Mouse (Mus musculus): Measurements from ENCODE around the gene Zscan20. TPM values are rescaled to one million over a fixed set of nuclear protein-coding genes. Genes with fewer than 3 reads are reported as not detected.

Gene Zscan20
- 1 to 10 TPM; 8.3 to 9.9 TPM for total RNA-seq (2021)

DNA sequence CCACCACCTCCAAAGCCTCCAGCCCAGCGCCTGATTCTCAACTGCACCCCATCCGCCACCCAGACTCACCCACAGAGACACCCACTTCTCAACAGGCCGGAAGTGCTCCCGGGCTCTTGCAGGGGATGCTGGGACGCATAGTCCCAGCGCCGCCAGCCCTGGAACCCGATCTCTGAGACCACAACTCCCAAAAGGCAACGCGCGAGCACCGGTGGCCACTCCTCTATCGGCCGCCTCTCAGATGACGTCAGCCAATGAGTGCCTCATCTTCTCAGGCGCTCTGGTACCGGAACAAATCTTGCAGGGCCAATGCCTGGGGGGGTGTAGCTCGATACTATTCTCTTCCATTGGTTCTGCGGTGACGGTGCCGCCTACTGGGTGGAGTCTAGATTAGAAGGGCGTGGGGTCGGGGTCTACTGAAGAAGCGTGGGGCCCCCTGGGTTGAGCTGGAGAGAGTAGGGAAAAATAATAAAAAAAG lies at the start of gene Zscan20:
TSS of gene Zscan20 (minus strand) at position 174 of the 478 bp plus-strand sequence.
- DNase-seq (ENCODE audit: low spot score in 2 of 2), result peak; percentile 98 to 100
- intact Hi-C loops (cut with DNase I), result loop anchor here (5.0 kb wide), 1 partner anchor 82 kb away; no protein-coding TSS in a partner anchor

DNA sequence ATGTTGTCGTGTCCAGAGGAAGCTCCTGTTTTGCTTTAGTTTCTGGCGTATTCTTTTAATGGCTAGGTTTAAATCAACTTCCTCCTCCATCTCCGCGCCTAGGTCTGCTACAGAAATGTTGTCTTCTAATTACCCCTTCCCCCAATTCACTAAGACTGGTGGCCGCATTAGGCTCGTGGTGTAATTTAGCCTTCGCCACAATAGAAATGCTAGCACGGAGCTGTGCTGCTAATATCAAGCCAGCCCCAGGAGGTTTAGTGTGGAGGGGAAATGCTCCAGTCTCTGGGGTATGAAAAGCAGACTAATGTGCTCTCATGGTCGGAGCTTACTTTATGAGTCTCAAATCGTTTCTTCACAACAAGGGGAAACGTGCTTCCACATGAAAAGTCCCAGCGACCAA lies 45.5 kb upstream of the Zscan20 start:
- DNase-seq (ENCODE audit: low spot score in 2 of 2), result no peak
- intact Hi-C loops (cut with DNase I), result loop anchor here (2.0 kb wide), 1 partner anchor 43 kb away; no protein-coding TSS in a partner anchor

DNA sequence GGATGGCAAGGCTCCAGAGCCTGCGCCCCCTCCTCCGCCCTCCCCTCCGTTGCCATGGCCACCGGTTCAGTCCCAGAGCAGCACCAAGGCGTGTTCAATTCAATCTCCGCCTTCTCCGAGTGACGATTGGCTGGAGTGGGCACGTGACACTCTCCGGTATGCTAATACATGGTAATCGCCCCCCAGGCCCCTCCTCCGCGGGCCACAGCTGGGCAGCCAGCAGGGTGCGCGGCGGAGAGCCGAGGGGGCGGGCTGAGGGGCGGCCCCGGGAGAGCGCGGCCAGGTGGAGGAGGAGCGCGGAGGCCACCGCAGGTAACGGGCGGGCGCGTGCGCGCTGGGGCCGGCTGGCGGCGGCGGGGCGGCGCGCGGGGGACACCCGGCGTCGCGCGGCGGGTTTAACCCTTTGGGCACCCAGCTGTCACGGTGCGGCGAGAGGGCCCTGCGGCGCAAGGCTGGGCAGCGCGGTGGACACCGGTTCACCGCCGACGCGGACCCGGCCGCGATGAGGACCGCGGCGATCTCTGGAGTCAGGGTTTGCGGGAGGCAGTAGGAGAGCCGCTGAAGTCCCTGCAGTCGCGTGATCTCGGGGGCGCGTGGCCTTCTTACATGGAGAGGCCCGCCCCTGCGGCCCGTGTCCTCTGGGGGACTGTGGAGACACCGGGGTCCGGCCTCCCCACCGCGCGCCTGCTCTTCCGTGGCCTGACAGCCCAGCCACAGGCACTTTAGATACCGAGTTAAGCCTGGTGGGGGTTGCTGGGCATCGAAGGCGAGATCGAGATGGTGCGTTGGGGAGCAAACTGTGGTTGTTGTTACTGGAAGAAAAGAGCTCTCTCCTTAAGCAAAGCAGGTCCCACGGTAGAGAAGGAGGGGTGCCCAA lies 44.8 kb upstream of the Zscan20 start, which contains the start of gene Phc2:
TSS of gene Phc2 (plus strand) at position 198 of the 877 bp plus-strand sequence.
- intact Hi-C loops (cut with DNase I), result loop anchor here (1.0 to 2.0 kb wide), 2 partner anchors 42 to 44 kb away; no protein-coding TSS in a partner anchor
- peak; percentile 97 to 98 for DNase-seq (ENCODE audit: low spot score in 2 of 2)

DNA sequence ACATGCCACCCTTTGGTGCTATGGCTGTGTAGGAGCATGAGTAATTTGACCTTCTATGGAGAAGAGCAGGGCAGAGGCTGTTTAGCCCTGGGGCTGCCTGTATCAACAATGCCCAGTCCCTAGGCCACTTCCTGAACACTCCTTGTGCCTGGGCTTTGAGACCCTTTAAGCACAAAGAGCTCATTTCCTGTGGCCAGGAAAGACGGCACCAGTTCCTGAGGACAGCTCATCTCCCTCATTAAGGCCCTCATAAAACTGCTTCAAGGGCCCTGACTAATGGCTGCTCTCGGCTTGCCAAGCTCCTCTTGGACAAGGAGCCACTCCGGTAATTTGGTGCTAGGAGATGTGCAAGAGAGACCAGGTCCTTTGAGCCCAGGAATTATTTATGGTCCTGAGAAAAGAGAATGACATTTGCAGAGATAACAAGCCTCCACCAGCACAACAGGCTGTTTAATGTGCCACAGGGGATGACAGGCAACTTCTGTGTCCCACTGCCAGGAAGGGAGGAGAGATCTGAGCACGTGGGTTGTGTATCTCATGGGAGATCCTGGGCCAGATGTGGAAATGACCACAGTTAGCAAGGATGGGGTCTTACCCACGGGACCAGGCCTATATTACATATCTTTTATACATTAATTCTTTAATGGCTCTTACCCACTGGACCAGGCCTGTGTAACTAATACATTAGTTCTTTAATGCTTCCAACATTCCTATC lies 42.8 kb upstream of the Zscan20 start:
- intact Hi-C loops (cut with DNase I), result no loop called here
- DNase-seq (ENCODE audit: low spot score in 2 of 2), result no peak

DNA sequence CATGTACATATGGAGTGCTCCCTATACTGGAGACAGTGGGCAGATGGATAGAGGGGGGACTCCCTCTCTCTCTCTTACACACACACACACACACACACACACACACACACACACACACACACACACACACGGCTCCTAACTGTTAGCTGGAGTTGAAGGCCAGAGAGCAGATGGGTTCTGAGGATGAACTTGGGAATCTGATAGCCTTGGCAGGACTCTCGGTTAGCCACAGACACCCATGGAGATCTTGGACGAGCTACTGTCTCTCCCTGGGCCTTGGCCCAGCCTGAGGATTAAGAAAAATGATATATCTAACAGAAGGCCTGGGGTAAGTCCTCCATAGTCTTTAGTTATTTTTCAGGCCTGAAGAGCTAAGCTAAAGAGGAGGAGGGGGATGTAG lies 41.6 kb upstream of the Zscan20 start:
- no peak for DNase-seq (ENCODE audit: low spot score in 2 of 2)
- intact Hi-C loops (cut with DNase I), result no loop called here

DNA sequence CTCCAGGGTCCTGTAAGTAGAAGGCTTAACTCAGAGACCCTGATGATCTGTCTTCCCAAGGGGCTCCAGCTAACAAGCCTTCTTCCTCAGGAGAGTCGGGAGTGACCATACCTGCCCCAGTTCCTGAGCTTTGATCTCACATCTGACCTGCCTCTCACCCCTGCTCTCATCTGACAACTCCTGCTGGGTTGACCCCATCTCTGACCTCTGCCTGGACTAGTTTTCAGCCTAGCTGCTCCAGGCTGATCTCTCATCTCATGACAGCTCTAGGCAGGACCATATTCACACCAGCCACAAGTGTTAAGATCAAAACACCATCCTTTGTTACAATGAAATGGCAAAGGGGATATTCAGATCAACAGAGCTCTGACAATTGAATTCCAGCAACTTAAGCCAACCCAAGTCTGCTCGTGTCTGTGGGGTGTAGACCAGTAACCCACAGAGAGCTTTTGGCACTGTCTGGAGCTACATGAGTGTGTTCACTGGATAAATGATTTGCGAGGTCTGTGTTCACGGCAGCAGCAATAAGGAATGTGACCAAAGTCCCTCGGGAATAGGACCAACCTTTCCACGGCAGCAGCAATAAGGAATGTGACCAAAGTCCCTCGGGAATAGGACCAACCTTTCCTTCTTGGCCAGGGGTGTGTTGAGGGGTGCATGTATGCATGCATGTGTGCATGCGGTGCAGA lies 38.8 kb upstream of the Zscan20 start:
- DNase-seq (ENCODE audit: low spot score in 2 of 2), result no peak
- intact Hi-C loops (cut with DNase I), result no loop called here

DNA sequence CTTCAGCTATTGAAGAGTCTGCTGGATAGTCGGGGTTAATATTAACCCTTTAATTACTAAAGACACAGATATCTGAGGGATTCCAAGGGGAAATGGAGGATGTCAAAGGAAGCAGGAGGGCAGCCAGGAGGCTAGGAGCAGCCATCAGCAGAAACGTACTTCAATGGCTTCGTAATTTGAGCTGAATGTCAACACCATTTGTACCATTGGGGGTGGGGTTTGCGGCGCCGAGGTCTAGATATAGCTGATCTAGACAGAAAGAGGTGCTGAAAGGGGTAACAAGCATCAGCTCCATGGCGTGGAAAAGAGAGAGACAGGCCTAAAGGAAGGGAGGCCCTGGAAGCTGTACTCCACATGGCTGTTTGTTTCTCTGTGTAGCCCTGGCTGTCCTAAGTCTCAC lies 36.9 kb upstream of the Zscan20 start:
- intact Hi-C loops (cut with DNase I), result no loop called here
- no peak for DNase-seq (ENCODE audit: low spot score in 2 of 2)

DNA sequence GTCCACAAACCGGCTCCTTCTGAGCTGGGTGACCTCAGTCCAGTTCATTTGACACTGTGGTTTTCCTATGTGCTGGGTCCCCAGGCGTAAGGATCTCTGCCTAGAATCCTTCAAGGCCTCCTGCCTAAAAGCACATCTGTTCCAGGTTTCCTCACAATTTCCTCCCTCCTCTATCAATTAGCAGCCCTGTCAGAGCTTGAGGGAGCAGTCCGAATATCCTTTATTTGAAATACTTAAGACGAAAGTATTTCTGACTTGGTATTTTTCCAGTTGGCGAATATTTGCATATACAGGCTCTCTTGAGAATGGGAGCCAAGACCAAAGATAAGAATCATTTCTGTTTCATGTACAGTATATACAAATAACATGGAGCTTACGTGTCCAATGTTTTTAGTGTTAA lies 36.0 kb upstream of the Zscan20 start:
- DNase-seq (ENCODE audit: low spot score in 2 of 2), result no peak
- intact Hi-C loops (cut with DNase I), result no loop called here

DNA sequence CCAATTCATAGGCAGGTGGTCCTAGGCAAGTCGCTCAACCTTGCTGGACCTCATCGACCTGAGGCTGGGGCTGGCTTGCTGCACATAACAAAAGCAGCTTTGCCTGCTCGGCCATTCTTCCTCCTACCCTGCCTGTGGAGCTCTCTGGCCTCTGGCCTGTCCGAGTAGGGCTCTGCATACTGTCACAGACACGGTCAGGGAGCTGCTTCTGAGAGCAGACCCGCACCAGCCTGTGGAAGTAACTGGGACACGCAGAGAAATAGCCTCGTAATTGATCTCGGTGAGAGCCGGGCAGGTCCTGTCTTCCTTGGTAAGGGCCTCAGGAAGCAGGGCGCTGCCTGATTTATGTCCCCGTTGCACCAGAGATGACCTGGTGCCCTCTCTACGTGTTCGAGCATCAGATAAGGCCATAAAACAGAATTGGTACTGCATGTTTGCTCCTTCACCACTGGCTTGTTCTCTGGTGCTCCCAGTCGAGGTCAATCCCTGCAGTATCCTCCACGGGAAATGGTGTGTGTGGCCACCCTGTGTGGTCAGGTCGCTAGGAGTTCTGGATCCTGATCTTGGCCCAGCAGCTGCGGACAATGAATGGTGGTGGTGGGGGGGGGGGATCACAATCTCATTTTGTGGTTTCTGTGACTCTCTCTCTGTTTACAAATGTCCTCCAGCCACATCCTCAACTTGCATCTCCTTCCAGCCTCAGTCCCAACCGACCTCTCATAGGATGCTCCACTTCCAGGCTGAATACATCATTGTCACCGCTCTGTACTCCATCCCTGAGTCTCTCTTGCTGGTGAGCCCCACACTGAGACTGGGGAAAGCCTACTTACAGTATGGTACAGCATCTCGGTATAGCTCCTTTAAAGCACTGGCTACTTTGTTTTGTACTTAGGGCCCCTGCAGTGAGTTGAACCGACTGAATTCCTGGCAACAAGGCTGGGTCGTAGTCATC lies 32.1 kb upstream of the Zscan20 start:
- no peak for DNase-seq (ENCODE audit: low spot score in 2 of 2)
- intact Hi-C loops (cut with DNase I), result no loop called here

DNA sequence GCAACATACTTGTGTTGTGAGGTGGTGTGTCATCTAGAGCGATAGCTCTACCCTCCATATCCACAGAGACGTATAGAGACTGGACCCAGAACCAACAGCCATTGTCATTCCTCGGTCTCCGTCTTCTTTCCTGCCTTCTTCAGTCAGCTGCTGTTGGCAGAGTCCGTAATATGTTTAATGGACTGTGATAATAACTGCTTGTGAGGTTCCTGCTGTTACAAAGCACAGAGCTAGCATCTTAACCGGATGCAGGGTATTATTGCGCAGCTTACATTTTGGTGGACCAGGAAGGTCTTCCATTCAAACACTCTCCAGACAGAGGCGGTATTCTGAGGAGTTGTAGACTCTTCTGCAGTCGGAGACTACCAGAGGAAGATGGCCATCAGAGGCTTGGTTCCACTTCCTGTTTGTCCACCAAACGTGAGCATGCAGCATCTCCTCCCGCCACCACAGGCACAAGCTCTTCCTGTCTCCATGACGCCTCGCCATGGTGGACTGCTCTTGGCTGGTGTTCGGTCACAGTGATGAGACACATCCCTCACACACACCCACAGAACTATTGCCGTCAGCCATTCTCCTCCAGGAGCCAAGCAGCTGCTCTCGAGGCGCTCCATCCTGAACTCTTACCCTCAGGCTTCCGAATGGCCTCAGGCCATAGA lies 28.5 kb upstream of the Zscan20 start:
- peak in 1 of 2 experiments; percentile 18 for DNase-seq (ENCODE audit: low spot score in 2 of 2)
- intact Hi-C loops (cut with DNase I), result no loop called here

DNA sequence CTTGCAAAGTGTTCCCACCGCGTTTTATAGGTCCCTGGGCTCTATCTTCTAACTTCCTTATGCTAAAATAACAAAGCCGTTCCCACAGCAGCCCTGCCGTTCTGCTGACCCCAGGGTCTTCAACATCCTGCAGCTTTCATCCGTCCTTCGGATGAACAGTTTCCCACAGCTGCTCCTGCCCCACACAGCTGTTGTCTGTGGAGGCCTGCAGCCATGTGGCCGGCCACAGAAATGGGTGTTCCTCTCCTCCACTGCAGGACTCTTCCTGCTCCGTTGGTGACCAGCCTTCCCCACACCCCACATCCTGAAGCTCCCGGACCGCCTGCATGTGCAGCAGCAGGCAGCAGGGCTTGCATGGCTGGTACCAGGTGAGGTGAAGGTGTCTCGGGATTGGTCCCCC lies 27.4 kb upstream of the Zscan20 start:
- intact Hi-C loops (cut with DNase I), result no loop called here

DNA sequence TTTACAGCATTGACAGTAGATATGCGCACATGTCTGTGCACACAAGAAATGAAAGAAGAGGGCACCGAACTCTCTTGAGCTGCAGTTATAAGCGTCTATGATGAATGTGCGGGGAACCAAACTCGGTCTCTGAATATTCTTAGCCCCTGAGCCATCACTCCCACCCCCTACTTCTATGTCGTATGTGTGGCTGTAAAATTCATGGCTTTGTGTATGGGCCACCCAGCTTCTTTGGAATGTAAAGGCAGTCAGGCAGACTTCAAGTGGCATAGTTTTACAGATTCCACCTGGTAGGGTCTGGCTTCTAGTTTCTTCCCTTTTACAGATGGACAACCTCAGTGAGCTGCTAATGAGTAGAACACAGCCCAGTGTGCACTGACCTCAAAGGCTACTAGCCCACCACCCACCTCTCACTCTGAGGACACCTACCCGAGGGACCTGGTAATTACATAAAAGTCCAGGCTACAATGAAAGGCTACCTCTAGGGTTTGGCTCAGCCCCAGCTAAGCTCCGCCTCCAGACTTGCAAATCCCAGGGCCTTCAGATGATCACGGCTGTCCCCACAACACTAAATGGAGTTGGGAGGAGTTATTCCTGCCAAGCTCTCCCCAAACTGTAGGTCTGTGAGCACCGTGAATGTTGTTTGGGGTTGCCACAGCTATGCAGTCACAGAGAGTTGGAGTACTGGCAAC lies 26.1 kb upstream of the Zscan20 start:
- intact Hi-C loops (cut with DNase I), result no loop called here
- DNase-seq (ENCODE audit: low spot score in 2 of 2), result no peak

More for the DNA sequence above, 27.4 kb upstream of the Zscan20 start:
- no peak for DNase-seq (ENCODE audit: low spot score in 2 of 2)

DNA sequence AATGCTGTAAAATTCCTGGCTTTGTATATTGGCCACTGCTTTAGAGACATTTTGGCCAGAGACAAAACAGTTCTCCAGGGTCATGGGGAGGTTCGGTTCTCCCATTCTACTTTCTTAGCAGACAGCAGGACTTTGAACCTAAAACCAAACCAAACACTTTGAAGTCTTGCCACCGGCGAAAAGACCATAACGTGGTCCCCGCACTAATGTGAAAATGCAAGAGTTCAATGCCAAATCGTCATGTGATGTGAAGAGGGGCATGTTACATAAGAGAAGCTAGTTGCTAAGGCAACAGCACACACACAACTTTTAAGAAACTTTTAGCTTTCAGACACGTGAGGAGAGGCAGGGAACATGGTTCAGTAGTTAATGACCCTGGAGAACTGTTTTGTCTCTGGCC lies 25.6 kb upstream of the Zscan20 start:
- intact Hi-C loops (cut with DNase I), result no loop called here
- DNase-seq (ENCODE audit: low spot score in 2 of 2), result peak in 1 of 2 experiments; percentile 24

DNA sequence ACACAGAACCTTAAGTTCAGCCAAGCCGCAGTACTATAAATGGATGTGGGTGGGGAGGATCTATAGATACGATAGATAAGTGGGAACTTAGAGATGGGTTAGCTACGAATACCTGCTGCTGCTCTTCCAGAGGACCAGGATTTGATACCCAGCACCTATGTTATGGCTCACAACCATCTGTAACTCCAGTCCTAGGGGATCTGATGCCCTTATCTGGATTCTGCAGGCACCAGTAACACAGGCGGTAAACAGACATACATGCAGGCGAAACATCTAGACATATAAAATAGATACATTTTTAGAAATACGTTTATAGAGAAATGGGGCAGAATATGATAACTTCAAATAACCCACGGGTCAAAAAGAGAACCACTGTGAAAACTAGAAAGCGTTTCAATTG lies 11.2 kb upstream of the Zscan20 start:
- intact Hi-C loops (cut with DNase I), result no loop called here

DNA sequence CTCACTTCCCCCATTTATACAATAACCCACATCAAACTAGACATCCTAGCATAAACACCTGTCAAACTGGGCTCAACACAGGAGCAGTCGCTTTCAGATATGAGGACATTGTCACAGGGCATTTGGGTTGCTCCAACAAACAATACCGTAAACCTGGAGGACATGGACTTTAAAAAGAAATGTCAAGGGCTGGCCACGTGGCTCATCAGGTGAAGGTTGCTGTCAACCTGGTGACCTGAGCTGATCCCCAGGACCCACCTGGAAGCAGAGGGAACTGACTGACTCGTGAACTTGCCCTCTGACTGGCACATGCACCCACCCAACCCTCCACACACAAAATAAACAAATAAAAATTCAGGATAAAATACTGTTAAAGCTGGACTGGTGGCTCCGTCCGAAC lies 10.7 kb upstream of the Zscan20 start:
- intact Hi-C loops (cut with DNase I), result no loop called here
- no peak for DNase-seq (ENCODE audit: low spot score in 2 of 2)

More for the DNA sequence above, 11.2 kb upstream of the Zscan20 start:
- no peak for DNase-seq (ENCODE audit: low spot score in 2 of 2)

DNA sequence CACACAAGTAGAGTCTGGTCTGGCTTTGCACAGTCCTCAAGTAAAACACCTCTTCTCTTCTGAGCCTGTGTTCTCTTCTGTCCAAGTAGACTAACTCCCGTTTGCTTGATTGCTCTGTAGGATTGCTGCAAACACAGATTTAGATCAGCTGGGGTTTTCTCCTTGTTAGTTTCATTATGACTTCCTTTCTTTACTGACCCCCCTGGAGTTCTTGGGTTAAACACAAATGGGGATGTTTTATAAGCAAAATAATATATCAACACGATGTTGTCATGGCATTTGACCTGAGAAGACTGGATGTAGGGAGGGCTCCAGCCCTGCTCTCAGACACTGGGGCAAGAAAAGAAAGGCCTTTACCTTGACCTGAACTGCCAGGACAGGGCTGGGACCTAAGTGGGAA lies 9.1 kb upstream of the Zscan20 start:
- DNase-seq (ENCODE audit: low spot score in 2 of 2), result no peak
- intact Hi-C loops (cut with DNase I), result loop anchor here (5.0 kb wide), 1 partner anchor 238 kb away; no protein-coding TSS in a partner anchor

DNA sequence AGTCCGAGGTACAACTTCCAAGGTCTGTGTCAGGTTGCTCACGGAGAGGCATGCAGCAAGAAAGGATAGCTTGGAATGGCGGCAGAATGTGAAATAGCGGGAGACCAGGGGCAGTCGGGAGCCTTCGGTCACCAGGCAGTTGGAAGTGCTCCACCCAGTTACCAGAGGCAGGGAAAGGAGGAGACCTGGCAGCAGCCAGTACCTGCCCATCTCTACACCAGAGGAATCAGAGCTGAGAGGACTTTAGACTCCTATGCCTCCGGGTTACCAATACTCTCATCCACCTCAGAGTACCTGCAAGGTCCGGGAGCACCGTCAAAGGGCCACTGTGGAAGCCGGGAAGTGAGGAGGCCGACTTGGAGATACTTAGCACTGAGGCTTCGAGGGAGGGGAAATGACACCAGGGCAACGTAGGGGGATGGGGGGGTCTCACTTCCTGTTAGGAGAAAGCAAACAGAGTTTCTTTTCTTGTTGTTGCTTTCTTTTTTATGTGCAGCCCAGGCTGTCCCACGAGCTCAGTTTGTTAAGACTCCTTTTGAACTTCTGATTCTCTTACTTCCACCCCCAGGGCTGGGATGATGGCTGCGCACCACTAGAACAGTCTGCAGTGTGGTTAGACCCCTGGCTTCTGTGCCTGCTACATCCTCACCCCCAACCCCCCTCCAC lies 8.5 kb upstream of the Zscan20 start, which contains the start of gene Tlr12:
TSS of gene Tlr12 (minus strand) at position 374 of the 666 bp plus-strand sequence.
- intact Hi-C loops (cut with DNase I), result loop anchor here (5.0 kb wide), 1 partner anchor 239 kb away; no protein-coding TSS in a partner anchor
- DNase-seq (ENCODE audit: low spot score in 2 of 2), result no peak
